Mouse (Mus musculus) lung, postnatal 4 days (tissue): ENCODE data around the gene Gabrb3.

ENCODE experiments used
- DNase-seq, 2 experiments: peaks; one replicate each; pipeline ENCODE4 v3.0.0; 2021

Gabrb3 gene

GRCm38 (mm10) chr7:57419392-57419791 lies at the start of gene Gabrb3:
Gene Gabrb3 (plus strand): TSS chr7:57419692.
- no peak for DNase-seq

DNA sequence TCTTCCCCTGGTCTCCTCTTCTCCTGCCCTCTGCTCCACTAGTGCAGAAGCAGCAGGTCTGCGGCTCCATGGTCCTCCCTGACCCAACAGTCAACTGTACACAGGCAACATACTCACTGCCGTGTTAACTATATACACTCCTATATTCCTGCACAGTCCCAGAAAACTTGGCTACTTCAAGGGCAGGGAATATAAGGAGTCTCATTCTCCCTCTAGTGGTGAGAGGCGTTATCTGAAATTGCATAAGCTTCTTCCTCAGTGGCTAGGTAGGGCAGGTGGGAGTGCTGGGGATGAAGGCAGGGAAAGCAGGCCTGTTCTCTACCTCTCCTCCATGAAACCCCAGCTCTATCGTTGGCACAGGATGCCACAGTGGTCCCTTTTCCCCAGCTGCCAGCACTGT lies 35.4 kb upstream of the Gabrb3 start:
- DNase-seq: no peak

DNA sequence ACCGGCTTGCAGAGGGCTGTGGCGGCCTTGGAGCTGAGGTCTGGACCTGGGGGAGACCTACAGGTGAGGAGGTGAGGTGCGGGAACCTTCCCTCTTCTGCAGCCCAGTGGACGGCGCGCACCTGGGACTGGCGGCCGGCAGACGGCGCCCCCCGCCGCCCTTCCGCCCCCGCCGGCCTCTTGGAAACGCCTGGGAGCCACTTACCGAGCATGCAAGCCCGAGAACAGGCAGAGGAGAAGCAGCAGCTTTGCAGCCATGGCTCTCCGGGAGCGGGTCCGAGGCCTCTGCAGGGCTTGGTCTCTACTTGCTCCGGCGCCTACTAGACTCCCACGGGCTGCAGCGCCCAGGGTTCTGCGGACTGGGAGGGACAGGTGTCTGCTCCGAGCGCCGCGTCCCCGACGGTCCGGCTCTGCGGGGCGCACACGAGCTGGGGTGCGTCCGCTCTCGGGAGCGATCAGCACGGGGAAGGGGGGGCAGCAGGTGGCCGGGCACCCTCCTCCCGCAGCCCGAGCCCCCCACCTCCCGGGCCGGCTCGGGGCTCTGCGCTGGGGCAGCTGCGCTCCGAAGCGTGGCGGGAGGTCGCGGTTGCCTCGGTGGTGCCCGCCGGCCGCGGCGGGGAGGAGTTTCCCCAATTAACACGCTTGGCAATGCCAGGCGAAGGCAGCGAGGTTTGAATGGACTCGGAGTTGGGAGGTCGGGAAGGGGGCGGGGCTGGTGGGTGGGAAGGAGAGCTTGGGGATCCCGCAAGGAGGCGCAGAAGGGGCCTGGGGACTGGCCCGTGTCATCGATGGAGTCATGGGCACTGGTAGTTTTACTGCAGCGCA lies 32.8 kb upstream of the Gabrb3 start, which contains the start of gene Gabrg3:
Gabrg3 (minus strand) TSS at position 672 of the 824 bp plus-strand sequence.
- no peak for DNase-seq

- DNase-seq: no peak
Observed at GRCm38 (mm10) chr7:57387341-57387654, 32.2 kb upstream of the Gabrb3 start.

- no peak for DNase-seq
Observed at GRCm38 (mm10) chr7:57390046-57390445, 29.4 kb upstream of the Gabrb3 start.

DNA sequence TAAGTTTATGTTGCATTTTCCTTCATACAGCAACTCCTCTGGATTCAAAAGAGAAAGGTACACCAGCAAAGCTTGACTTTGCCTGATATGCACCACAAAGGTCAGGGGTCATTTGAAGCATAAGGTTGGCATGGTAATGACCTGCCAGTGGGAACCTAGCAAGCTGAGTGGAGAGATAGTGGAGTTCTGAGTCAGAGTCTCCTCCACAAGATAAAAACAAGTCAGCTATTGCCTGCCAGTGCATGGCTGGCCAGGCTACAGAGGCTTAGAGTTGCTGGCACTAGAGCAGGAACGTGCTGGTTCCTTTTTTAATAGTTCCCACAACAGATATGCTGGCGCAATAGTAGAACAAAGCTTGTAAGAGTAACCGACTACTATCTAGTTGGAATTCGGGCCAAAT lies 25.9 kb upstream of the Gabrb3 start:
- no peak for DNase-seq

GRCm38 (mm10) chr7:57411163-57411562 lies 8.3 kb upstream of the Gabrb3 start:
- no peak for DNase-seq

GRCm38 (mm10) chr7:57412896-57413295 lies 6.6 kb upstream of the Gabrb3 start:
- DNase-seq: no peak

- no peak for DNase-seq
Observed at GRCm38 (mm10) chr7:57421044-57421443, 1.6 kb downstream of the Gabrb3 start.

- DNase-seq: no peak
Observed at GRCm38 (mm10) chr7:57422675-57423074, 3.2 kb downstream of the Gabrb3 start.

DNA sequence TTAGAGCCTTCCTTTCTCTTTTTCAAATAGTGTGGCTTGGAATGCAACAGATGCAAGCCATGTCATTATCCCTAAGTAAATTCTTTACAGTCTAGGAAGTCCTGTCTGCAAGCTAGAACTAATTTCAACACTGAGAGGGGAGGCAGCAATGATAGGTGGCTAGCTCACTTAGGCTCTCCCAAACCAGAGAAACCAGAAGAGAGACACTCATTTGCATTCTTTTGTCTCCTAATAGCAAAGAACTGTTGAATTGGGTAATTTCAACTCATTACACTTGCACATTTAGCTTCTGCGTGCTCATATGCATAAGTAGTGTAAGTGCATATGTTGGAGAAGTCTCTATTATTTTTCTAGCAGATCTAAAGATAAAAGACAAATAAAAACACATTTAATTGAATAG lies 28.7 kb downstream of the Gabrb3 start:
- DNase-seq: no peak

DNA sequence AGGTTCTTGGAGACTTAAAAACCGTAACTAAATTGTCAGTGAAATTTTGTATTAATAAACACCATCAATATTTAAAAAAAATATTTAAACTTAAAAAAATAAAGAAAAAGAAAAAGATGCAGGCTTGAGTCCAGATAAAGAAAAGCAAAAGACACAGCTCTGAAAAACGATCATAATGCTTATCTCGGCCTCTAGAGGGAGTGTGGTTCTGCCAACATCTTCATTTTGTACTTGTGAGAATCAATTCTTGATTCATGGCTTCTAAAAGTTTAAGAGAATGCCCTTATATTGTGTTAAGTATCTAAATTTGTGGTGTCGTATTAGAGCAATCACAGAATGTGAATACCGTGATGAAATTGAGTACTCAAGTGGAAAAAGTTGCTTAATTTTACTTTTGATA lies 40.9 kb downstream of the Gabrb3 start:
- DNase-seq: no peak

- no peak for DNase-seq
Observed at GRCm38 (mm10) chr7:57471316-57471715, 51.8 kb downstream of the Gabrb3 start.

DNA sequence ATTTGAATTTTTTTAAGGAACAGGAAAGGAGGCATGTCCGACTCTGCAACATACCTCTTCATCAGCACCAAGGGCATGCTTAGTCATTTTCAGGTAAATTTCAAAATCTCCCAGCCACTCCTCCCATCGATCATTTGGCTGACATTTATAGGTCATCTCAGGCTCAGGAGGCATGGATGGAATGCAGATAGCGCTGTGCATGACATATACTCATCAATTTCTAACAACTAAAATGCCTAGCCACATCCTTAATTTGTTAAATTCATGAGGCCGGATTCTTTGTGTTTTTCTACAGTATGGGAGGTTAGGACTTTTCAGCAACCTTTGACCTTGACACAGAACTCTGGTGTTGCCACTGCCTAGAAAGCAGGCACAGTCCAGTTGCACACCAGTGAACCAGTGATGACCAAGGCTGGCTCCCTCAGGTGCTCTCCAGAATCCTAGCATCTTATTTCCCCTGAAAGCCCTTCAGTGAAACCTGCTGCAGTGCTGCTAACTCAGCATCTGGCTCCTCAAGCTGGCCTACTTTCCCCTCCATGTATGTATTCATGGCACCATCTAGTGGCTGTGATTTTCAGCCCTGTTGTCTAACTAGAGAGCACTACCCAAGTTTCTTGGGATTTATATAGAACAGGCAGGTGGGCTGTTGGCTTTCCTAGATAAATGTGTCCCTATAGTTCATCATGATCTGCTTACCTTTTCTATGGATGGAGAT lies 54.5 kb downstream of the Gabrb3 start:
- no peak for DNase-seq

- no peak for DNase-seq
Observed at GRCm38 (mm10) chr7:57482896-57483295, 63.4 kb downstream of the Gabrb3 start.

GRCm38 (mm10) chr7:57486907-57487306 lies 67.4 kb downstream of the Gabrb3 start:
- no peak for DNase-seq

DNA sequence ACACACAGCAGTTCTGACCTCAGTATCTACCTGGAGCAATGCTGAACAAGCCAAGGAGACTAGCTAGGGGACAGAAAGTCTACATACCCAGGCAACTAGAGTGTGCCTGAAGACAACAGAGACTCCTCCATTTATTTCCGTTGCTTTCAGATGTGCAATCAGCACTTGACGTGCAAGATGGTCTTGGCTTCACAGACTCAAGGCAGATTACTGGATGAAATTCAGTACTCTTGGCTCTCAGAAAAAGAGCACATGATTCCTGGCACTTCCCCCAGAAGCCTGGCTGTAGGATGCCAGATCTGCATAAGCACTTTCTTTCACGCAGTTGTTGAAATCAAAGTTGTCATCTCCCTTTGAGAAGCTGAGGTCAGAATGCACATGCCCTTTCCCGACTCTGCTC lies 72.3 kb downstream of the Gabrb3 start:
- DNase-seq: no peak

GRCm38 (mm10) chr7:57502809-57503208 lies 83.3 kb downstream of the Gabrb3 start:
- no peak for DNase-seq

DNA sequence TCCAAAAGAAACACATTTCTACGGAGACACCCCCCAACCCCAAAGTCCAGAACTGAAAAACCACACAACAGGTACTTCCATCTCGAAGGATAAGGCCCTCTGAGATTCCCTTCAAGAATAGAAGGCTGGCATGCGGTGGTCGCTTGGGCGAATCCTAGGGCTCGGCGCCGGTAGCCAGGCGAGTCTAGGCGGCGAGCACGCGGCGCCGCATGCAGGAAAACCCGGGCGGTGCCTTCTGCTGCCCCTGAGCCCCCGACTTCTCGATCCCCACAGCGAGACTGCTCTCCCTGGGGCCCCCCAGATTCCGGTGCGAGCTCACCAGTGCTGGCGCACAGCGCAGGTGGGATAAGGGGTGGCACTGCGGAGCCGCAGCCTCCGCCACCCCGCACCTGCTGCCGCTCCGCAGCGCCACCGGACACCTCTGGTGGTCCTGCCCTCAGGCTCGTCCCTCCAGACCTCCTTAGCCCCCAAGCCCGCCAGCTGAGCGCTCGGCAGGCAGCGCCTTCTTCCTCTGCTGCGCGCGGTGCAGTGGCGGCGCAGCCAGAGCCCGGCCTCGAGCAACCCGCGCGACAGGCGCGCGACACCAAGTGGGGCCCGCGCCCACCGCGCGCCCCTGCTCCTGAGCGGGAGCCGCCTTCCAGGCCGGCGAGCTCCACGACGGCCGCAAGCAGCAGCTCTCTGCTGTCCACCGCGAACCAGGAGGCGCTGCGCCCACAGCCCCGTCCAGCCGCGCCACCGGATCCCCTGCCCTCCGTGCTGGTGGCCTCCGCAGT lies 89.6 kb downstream of the Gabrb3 start:
- no peak for DNase-seq

DNA sequence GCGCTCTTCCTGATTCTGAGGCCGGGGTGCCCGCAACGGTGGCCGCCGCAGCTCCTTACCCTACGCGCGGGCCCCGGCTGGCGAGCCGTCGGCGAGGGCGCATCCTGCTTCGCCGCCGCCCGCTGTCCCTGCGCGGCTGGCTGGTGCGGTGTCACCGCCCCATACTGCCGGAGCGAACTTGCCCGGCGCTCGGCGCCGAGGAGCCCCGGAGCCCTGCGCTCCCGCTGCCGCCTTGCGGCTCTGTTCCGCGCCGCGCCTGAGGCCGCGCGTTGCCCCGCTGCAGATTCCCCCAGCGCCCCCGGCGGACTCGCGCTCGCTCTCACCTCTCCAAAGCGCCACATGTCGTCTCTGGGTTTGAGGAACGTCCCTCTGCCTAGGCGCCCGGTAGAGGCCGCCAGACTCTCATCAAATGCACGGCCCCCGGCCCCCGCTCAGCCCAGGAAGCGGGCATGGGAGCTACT lies 90.2 kb downstream of the Gabrb3 start, which contains the start of gene Gabra5:
Gabra5 (minus strand) TSS at position 379 of the 461 bp plus-strand sequence.
- DNase-seq: no peak

DNA sequence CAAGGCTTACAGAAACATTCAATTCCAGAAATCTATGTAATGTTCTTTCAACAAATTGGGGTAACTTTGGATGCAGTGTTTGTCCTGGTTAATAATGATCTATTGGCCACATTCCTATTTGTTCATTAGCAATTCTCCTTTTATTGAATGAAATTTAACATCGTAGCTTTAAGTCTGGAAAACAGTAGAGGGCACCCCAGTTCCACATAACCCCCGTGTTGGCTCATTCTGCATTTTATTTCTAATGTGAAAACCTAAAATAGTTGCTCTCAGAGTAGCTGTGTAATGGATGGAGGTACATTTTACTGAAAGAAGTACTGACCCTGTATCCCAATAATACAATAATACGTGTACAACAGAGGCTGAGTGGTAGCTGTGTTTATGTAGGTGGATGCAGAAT lies 93.5 kb downstream of the Gabrb3 start:
- no peak for DNase-seq

- no peak for DNase-seq
Observed at GRCm38 (mm10) chr7:57529451-57529850, 110.0 kb downstream of the Gabrb3 start.

- no peak for DNase-seq
Observed at GRCm38 (mm10) chr7:57529954-57530353, 110.5 kb downstream of the Gabrb3 start.
